Mouse (Mus musculus) embryo, embryonic 10.5 days (tissue): ENCODE data around the gene Ubr4.

Source experiments
- DNase-seq: peaks from one replicate; pipeline ENCODE4 v3.0.0-alpha.2; 2015; ENCODE audit warnings: low spot score

Ubr4 gene

DNA sequence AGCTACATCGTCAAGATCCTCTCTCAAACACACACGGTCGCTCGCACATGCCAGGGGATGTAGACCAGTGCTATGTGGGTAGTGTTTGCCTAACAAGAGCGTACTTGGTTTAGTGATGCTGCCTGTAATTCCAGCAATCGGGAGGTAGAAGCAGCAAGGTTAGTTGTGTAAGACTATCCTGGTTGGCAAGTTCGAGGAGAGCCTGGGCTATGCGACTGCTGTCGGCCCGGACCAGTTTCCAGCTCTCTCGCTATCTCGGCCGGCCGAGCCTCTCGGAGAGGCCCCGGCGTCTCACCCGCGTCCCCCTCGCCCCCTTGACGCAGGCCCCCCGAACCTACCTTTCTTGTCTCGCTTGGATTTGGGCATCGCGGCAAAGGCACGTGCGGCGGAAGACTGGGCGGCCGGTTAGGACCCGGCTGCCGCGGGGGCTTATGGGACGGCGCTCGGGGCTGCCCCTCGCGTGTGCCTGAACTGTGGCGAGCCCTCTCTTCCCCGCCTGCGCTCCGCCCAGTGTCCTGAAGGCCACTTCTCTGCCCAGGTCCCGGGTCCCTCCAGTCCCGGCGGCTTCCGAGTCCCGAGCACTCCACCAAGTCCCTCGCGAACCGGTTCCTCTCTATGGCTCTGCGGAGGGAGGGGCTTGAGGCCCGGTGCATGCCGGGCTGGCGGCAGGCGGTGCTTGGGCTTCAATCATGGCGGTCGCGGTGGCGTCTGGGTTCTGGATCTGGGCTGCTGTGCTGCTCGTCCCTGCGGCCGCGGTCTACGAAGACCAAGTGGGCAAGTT is at the start of gene Ubr4, which contains the start of the genes Mrto4 and Emc1:
TSS of gene Ubr4 (plus strand) at position 679 of the 781 bp plus-strand sequence.
TSS of gene Mrto4 (minus strand) at position 646 of the 781 bp plus-strand sequence.
TSS of gene Emc1 (plus strand) at position 657 of the 781 bp plus-strand sequence.
- DNase-seq = peak; percentile 91

DNA sequence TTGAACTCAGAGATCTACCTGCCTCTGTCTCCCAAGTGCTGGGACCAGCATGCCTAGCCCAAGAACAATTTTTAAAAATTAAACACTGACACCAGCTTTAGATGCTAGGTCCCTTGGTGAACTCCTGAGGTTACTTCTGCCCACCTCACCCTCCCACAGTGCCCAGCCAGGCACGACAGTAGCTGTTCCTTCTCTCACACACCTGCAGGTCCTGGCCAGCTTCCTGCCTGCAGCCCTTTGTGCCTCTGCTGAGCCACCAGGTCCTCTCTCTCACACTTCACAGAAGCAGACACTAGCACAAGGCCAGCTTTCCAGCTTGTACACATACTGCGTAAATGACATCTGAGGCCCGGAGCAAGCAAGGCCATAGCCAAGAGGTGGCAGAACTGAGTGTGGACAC is 46.9 kb upstream of the Ubr4 start:
- no peak for DNase-seq

DNA sequence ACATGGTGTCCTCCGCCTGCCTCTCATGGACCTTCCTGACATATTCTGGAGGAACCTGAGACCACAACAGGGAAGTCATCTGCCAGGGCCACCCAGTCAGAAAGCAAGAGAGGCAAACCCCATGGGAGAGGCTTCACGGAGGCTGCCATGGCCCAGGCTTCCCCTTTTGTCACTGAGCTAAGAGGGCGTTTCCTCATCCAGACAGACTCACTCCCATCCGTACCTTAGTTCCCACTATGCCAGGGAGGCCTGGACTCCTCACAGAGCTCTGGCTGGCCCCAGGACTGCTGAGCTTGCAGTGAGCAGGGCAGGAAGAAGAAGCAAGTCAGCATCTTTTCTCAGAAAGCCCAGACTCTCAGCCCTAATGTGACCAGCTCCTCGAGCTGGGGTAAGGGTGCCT is 44.5 kb upstream of the Ubr4 start:
- no peak for DNase-seq

DNA sequence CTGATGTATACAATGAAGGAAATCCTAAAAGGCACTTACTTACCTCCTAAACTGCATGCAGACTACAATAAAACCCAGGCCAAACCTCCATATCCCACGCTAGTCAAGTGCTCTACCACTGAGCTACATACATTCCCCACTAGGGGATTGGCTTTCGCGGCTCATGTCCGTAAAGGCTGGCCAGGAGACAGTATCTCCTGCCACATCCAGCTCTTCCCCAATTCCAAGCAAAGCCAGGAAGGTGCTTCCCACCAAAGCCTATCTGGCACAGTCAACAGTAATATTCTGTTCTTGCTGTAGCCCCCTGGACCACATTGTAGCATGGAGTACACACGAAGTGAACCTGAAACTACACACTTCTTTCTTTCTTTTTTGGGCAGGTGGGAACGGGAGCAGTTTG is 42.8 kb upstream of the Ubr4 start:
- no peak for DNase-seq

DNA sequence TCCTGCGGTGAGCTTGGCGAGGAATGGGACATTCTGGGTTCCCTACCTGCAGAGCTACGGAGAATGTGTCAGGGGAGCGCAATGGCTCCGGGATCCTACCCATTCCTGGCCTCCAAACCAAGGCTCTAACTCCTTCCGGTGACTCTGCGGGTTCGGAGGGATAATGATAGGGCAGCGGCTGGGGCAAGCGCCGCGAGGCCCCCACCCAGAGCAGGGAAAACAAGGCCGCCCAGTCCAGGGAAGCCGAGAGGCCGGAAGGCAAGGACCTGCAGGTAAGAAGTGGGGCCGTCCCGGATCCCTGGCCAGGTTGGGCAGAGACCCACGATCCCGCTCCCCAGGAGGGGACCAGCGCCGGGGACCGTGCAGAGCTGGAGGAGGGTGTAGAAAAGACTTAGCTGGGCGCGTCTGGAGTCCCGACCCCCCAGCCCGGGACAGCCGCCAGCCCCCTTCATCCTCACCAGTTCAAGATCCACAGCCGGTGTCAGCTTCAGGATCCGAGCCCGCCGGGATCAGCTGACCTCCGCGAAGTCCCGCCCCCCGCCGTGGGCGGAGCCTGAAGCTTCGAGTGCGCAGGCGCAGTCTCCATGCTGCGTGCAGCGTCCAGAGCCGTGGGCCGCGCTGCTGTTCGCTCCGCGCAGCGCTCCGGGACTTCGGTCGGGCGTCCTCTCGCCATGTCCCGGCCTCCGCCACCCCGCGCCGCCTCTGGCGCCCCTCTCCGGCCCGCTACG is 42.1 kb upstream of the Ubr4 start, which contains the start of the genes Pqlc2 and Akr7a5:
TSS of gene Pqlc2 (minus strand) at position 538 of the 728 bp plus-strand sequence.
TSS of gene Akr7a5 (plus strand) at position 574 of the 728 bp plus-strand sequence.
- peak; percentile 96 for DNase-seq

DNA sequence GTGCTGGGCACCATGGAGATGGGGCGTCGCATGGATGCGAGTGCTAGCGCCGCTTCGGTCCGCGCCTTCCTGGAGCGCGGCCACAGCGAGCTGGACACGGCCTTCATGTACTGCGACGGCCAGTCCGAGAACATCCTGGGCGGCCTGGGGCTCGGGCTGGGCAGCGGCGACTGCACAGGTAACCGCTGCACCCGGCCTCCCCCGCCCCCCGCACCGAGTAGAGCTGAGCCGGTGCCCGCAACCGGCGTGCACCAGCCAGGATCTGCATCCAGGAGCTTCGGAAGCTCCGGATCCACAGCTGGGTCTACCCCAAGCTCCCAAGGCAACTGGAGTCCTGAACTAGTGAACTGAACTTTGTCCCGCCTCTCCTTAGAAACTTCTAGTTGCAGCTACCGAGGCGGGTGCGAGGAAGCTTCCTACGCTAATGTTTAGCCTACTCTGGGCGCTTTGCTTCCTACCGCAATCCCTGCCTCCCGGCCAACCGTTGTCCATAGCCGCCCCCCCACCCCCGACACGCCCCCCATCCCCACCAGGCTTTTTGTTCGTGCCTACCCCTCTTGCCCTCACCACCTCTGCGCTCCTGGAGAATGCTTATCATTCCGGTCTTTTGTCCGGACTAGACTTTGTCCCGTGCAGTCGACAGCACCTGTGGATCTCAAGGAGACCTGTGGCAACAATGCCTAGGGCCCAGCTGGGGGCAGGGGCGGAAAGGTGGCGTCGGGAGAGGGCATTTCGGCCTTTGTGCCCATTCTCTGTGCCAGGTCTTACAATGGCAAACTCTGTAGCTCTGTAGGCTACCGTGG is 41.3 kb upstream of the Ubr4 start:
- DNase-seq = peak; percentile 63

DNA sequence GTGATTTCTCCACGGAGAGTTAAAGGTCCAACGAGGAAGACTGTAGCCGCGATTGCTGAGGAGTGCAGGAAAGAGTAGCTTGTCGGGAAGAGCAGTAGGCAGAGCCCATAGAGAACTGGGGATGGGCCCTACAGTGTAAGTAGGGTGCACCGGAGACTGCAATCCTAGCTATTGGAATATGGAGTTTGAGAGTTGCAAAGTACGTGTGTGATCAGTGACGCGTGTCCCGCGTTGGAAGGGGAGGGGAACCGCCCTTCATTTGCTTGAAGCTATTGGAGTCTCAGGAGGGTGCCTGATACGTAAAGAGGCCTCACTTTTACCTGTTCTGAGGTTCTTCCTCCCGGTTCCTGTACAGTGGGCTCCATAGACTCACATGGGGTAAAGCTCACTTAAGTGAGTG is 40.7 kb upstream of the Ubr4 start:
- no peak for DNase-seq

DNA sequence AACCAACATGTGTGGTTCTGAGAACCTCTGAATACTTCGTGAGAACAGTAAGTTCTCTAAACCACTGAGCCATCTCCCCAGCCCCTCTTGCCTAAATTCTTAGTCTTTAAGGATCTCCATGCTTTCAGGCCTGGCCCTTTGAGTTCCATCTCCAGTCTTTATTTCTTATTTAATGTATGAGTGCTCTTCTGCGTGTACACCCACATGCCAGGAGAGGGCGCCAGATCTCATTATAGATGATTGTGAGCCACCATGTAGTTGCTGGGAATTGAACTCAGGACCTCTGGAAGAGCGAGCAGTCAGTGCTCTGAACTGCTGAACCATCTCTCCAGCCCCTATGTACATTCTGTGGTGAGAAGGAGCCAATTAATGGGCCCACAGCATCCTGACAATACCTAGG is 39.8 kb upstream of the Ubr4 start:
- DNase-seq = peak; percentile 71

DNA sequence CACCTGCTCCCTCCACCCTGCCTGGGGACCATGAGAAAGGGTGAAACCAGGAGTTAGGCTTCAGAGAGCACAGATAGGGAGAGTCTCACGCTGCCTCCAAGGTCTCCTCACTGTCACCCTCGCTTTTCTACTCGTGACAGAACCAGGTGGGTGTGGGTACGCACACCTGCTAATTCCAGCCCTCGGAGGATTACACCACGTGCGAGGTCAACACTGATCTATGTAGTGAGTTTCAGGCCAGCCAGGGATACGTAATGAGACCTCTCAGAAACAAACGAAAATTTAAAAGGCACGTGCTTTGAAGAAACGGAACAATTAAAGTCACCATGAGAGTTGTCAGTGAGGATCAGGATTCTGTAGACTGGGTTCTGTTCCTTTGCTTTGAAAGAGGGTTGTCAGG is 34.0 kb upstream of the Ubr4 start:
- no peak for DNase-seq

DNA sequence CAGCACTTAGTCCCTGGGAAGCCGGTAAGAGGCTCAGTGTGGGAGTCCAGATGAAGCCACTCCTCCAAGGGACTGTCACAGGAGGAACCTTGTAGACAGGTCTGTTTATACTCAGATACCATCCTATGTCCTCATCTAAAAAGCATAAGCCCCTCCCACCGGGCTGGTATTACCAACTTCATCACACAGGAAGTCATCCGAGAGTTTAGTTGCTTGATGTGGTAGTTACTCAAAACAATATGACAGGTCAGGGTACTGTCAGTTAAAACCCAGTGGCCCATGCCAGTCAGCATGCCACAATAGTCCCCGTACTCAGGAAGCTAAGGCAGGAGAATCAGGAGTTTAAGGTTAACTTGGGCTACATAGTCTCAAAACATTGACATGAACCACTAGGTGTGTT is 32.7 kb upstream of the Ubr4 start:
- DNase-seq = no peak

DNA sequence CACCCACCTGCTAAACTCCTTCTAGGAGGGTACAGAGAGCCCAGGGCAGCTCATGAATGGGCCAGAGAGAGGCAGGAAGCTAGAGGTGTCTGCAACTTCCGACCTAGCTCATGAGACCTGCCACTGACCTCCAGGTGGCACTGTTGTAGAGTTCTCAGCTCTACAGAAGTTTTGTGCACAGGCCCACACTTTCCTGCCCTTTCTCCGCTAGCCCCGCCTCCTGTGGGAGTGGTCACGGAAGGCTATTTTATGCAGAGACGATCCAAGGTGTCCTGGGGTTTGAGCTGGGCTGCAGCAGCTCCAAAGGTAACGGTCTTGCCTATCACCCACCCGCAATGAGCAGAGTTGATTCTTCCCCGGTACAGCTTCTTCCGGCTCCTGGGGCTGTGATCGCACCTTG is 21.8 kb upstream of the Ubr4 start:
- peak; percentile 91 for DNase-seq

DNA sequence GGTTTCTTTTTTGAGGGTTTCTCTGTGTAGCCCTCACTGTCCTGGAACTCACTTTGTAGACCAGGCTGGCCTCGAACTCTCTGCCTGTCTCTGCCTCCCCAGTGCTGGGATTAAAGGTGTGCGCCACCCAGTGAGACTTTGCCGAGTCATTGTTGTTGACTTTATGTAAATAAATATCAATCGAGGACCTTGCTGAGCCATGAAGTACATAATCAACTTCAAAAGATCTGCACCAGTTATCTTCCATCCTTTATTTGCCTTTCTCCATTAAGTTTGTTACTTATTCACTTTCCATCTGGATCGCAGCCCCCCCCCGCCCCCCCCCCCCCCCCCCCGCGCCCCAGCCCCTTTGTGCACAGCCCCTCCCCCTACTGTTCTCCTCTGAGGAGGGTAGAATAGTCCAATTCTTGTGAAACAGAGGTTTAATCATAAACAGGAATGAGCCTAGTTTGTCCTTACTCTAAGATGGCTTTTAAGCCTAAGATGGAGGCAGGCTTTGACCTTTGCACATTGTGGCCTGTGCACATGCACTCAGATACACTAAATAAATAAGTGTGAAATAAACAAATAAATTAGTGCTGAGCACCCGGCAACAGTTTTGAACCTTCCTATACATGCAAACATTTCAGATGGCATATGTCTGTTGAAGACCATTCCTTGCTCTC is 17.6 kb upstream of the Ubr4 start:
- DNase-seq = no peak

DNA sequence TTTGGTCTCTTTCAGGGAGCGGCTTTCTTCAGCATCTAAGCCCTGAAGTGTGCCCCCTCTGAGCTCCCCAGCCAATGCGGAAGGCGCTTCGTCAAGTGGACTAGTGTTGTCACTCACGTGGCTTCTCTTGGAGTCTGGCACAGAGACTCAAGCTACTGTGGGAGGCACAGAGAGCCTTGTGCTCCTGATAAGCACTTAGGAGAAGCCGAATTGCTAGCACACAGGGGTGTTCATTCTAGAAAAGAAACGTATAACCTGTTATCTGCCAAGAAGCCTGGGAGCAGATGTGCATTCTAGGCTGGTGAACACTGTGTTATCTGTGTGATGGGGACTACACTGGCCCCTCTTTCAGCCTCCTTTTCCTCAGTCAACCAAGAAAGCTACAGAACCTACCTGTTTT is 16.9 kb upstream of the Ubr4 start:
- no peak for DNase-seq

DNA sequence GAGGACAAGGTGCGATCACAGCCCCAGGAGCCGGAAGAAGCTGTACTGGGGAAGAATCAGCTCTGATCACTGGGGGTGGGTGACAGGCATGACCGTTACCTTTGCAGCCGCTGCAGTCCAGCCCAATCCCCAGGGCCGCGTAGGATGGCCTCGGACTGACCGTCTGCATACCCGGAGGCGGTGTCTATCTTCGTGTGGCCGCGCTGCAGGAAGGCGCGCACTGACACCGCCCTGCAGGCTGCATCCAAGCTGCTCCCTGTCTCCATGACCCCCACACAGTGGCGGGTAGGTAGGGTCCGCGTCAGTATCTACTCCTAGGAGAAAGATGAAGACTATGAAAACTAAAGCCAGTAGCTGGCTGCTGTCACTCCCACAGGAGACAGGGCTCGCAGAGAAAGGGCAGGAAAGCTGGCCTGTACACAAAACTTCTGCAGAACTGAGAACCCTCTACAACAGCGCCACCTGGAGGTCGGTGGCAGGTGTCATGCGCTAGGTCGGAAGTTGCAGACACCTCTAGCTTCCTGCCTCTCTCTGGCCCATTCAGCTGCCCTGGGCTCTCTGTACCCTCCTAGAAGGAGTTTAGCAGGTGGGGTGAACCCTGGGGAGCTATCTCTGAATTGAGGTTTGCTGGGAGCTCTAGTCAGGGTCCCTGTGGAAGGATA is 15.5 kb upstream of the Ubr4 start:
- peak; percentile 85 for DNase-seq

DNA sequence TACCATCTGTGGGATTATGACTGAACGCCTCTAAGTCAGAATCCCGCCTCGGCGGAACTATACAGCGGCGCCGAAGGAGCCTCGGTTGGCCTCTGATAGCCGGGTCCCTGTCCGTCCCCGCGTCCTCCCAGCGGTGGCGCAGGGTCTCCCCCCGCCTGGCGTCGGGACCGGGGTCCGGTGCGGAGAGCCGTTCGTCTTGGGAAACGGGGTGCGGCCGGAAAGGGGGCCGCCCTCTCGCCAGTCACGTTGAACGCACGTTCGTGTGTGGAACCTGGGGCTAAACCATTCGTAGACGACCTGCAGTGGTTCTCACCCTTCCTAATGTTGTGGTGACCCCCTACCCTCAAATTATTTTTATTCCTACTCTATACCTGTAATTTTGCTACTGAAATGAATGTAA is 14.3 kb upstream of the Ubr4 start:
- no peak for DNase-seq

DNA sequence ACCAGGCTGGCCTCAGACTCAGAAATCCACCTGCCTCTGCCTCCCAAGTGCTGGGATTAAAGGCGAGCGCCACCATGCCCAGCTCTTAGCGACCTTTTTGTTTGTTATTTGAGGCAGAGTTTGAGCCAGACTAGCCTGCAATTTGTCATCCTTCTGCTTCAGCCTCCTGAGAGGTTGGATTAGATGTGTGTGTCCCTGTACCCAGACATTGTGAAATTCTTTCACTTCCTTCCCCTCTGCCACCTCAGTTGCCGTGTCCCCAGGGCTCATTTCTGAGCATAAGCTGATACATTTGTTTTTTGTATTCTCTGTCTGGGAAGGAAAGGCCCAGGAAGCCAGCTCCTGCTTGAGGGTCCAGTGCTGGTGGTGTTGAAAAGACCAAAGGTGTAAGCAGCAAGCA is 11.6 kb upstream of the Ubr4 start:
- DNase-seq = no peak

DNA sequence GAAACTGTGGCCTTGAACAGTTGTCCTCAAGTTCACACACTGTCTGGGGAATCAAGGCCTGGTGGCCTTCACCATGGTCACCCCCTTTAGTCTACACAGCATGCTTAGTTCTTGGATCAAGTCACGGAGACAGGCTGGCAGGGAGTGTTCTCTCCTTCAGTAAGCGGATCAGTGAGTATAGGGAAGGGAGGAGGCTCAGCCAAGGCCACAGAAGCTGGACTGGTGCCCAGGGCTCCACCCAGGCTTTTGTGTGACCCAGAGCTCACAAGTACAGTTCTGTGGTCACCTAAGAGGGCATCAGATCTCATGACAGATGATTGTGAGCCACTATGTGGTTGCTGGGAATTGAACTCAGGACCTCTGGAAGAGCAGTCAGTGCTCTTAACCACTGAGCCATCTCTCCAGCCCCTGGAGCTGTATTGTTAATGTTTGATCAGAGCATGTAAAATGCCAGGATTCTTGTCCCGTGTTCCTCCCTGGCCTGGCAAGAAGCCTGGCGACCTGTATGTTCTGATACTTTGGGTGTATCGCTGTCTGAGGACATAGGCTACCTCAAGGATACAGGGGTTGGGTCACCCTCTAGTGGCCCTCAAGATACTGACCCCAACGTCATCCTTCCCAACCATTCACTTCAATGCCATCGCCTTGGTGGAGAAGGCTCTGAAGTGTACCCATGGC is 10.7 kb upstream of the Ubr4 start:
- DNase-seq = no peak

DNA sequence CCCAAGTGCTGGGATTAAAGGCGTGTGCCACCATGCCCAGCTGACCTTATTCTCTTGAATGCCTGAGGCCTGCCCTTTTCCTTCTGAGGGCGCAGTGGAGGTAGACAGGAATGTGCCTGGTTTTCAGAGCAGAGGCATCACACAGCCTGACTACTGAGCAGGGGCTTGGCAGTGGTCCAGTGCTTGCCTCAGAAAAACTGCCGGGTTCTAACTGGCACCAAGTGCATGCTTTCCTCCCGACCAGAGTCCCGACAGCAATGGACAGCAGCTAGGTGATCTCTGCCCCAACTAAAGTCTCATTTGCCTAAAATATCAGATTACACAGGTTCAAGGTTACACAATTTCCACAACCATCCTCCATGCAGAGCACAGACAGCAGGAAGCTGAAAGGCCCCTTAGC is 8.7 kb upstream of the Ubr4 start:
- DNase-seq = no peak

DNA sequence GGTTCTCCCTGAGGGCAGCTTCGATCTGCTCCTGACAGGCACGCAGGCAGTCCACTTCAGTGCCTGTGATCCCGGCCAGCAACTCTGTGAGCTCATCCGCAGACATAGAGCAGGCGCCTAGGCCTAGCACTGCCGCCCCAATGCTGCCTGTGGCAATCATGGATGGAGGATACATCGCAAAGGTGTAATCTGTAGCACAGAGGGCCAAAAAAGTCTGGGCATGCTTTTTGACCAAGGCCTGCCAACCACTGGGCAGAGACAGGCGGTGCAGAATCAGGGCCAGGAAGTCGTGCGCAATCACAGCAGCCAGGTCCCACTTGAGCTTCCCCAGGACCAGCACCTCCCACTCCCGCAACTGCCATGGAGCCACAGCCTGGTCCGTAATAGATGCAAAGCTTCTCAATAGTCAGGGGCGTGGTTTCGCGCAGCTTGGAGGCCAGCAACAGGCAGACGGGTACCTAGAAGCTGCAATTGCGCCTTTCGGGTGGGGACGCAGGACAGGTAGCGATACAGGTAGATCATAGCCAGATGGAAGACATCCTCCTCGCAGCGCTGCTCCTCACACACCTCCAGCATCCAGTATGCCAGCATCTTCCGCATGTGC is 6.9 kb upstream of the Ubr4 start:
- DNase-seq = no peak

DNA sequence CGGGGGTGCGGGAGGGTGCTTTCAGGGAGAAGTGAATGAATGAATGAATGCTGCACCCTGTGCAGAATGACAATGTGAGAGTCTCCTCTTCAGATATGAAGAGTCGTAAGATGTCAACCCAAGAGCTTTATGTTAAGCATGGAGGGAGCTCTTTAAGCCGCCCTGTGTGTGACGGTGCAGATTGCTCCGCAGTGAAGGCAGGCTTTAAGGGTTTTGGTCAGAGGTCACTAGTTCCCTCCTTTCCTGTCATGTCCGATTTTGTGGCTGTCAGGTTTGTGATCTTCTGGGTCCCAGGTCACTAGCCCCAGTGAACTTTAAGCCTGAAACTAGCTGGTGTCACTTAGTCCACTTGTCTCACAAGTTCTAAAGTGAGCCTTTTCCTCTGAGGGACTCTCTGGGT is 423 bp downstream of the Ubr4 start:
- DNase-seq = no peak
